Mouse (Mus musculus): ENCODE data around the gene Spred2. TPM values are rescaled to one million over a fixed set of nuclear protein-coding genes. Genes with fewer than 3 reads are reported as not detected.

Gene Spred2
- total RNA-seq, 2 experiments from 2014 or later, result 21.2 to 26.4 TPM

- no peak for DNase-seq (ENCODE audit: low spot score in 2 of 2)
Observed at GRCm38 (mm10) chr11:19982779-19983178, 58.6 kb downstream of the Spred2 start.

GRCm38 (mm10) chr11:19983298-19983697 lies 59.1 kb downstream of the Spred2 start:
- DNase-seq (ENCODE audit: low spot score in 2 of 2), result no peak

- DNase-seq (ENCODE audit: low spot score in 2 of 2), result no peak
Observed at GRCm38 (mm10) chr11:19984029-19984428, 59.9 kb downstream of the Spred2 start.

GRCm38 (mm10) chr11:19985283-19985854 lies 61.2 kb downstream of the Spred2 start:
- DNase-seq (ENCODE audit: low spot score in 2 of 2), result no peak

- DNase-seq (ENCODE audit: low spot score in 2 of 2), result peak in 1 of 2 experiments; percentile 43
Observed at GRCm38 (mm10) chr11:19986443-19986861, 62.3 kb downstream of the Spred2 start.

GRCm38 (mm10) chr11:19986871-19987755 lies 62.9 kb downstream of the Spred2 start:
- DNase-seq (ENCODE audit: low spot score in 2 of 2), result no peak

- DNase-seq (ENCODE audit: low spot score in 2 of 2), result no peak
Observed at GRCm38 (mm10) chr11:19987756-19988091, 63.5 kb downstream of the Spred2 start.

- DNase-seq (ENCODE audit: low spot score in 2 of 2), result no peak
Observed at GRCm38 (mm10) chr11:19988224-19988623, 64.0 kb downstream of the Spred2 start.

- DNase-seq (ENCODE audit: low spot score in 2 of 2), result no peak
Observed at GRCm38 (mm10) chr11:19988631-19989030, 64.5 kb downstream of the Spred2 start.

GRCm38 (mm10) chr11:19989141-19989910 lies 65.2 kb downstream of the Spred2 start:
- no peak for DNase-seq (ENCODE audit: low spot score in 2 of 2)

- DNase-seq (ENCODE audit: low spot score in 2 of 2), result no peak
Observed at GRCm38 (mm10) chr11:19990731-19991130, 66.6 kb downstream of the Spred2 start.

GRCm38 (mm10) chr11:19991303-19991976 lies 67.3 kb downstream of the Spred2 start:
- peak in 1 of 2 experiments; percentile 57 for DNase-seq (ENCODE audit: low spot score in 2 of 2)

- DNase-seq (ENCODE audit: low spot score in 2 of 2), result no peak
Observed at GRCm38 (mm10) chr11:19992341-19993281, 68.4 kb downstream of the Spred2 start.

GRCm38 (mm10) chr11:19993753-19994152 lies 69.6 kb downstream of the Spred2 start:
- DNase-seq (ENCODE audit: low spot score in 2 of 2), result no peak

- no peak for DNase-seq (ENCODE audit: low spot score in 2 of 2)
Observed at GRCm38 (mm10) chr11:19994262-19994790, 70.2 kb downstream of the Spred2 start.

GRCm38 (mm10) chr11:19997940-19998339 lies 73.8 kb downstream of the Spred2 start:
- no peak for DNase-seq (ENCODE audit: low spot score in 2 of 2)

- no peak for DNase-seq (ENCODE audit: low spot score in 2 of 2)
Observed at GRCm38 (mm10) chr11:20002883-20003282, 78.7 kb downstream of the Spred2 start.

- DNase-seq (ENCODE audit: low spot score in 2 of 2), result no peak
Observed at GRCm38 (mm10) chr11:20007701-20008100, 83.5 kb downstream of the Spred2 start.

- DNase-seq (ENCODE audit: low spot score in 2 of 2), result no peak
Observed at GRCm38 (mm10) chr11:20011210-20011978, 87.2 kb downstream of the Spred2 start.

Measured in gastrocnemius, postnatal 4 days (tissue).